Mouse (Mus musculus) lung, adult 2 months (tissue): Measurements from ENCODE around the gene Tgm1. TPM values are rescaled to one million over a fixed set of nuclear protein-coding genes. Genes with fewer than 3 reads are reported as not detected.
A peak's percentile ranks its signal among the peaks of the same experiment; 100 is the strongest.

Source experiments
- DNase-seq: peaks from one replicate; pipeline ENCODE4 v3.0.0; 2022
- H3K4me1 ChIP-seq: fragments of 200-500 bp; 2 replicates; pipeline ENCODE4 v1.6.1; 2011; ENCODE audit warnings: low read length; ENCODE audit not compliant: control insufficient read depth, insufficient read depth
- H3K4me3 ChIP-seq: fragments of 200-500 bp; replicated peaks from 2 replicates; pipeline ENCODE3; 2011; ENCODE audit warnings: low read depth, mild to moderate bottlenecking, control low read depth, low read length; ENCODE audit errors: extremely low read depth
- CTCF ChIP-seq: fragments of 200-500 bp; IDR thresholded peaks from 2 replicates; pipeline ENCODE4 v1.5.1; 2011; ENCODE audit warnings: mild to moderate bottlenecking, low read length, control low read depth; ENCODE audit not compliant: insufficient read depth
- POLR2A ChIP-seq: fragments of 200-500 bp; IDR thresholded peaks from 2 replicates; pipeline ENCODE4 v1.6.1; 2011; ENCODE audit warnings: low read depth, mild to moderate bottlenecking, control low read depth, low read length, borderline replicate concordance; ENCODE audit errors: extremely low read depth
- WGBS: fragments of 180-500 bp; shearing (Covaris S2); methylation state at CpG from one replicate; pipeline ENCODE4 v1.1.7; 2018; 5-methylcytosine and 5-hydroxymethylcytosine counted together
- polyA plus RNA-seq: library from polyadenylated mRNA; depleted of rRNA; stranded (reverse); fragments of >200 nt; gene quantifications from 2 replicates; pipeline ENCODE4 v1.2.3, GENCODE M21; 2012

Gene Tgm1
- polyA plus RNA-seq, 1 experiment, result 30.7 TPM

DNA sequence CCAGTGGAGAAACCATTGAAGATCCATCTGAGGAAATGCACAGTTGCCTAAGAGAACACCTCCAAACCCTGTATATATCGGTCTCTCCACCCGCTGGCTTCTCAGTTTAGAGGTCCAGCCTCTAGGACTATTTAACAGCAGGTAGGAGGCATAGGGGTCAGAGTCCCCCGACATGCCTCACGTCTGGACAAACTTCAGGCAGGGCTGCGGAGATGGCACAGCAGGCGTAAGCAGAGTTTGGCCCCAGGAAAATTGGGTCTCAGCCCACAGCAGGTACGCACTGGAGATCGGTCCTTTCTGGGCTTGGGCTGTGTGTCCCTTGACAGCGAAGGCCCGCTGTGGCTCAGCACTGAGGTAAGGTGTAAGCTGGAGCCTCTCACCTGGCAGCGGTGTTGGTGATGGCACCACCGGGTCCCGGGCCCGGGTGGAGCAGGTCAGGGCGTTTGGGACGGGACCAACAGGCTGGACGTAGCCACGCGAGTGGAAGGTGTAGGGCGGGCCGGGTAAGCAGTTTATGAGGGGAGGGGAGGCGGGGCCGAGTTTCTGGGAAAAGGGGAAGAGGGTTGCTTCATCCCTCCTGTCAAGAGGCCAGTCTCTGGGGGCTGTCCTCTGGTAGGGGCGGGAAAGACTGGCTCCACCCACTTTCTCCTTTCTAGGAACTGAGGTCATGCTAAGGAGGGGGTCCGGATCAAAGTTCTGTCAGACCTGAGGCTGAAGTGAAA is 558 bp downstream of the Tgm1 start:
- Histone ChIP-seq H3K4me3 (peak overlapping the region; percentile 10), H3K4me1 (peaks cover 2% of the 10 kb centered on the region; the same call in 1 of the 2 replicates)
- 14% methylated on average over 25 of the region's 25 CpGs for WGBS
- DNase-seq, result peak; percentile 57
- TF ChIP-seq CTCF (no peak), POLR2A (no peak)

GRCm38 (mm10) chr14:55711786-55712185 is 1.9 kb downstream of the Tgm1 start:
- Histone ChIP-seq H3K4me1 (peaks cover 2% of the 10 kb centered on the region; the same call in 1 of the 2 replicates), H3K4me3 (no peak overlapping the region)
- no peak for DNase-seq
- 75% methylated on average over 7 of the region's 7 CpGs for WGBS
- TF ChIP-seq POLR2A (no peak), CTCF (no peak)

DNA sequence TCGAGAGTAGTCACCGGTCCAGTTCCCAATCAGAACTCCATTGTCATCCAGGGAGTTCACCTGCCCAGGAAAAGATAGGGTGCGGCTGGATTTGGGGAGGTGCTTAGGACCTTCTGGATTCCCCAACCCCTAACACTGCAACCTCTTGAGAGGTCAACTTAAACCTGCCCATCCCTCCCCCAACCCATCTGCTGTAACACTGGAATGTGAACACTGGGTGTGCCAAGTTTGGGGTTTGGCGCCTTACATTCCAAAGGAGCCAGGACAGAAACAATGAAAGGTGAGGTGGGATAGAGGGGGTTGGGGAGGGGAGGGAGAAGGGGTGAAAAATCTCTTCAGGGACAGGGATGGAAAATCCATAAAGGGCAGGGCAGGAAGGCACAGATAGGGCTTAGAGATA is 4.2 kb downstream of the Tgm1 start:
- DNase-seq, result no peak
- WGBS, result 85% methylated on average over 4 of the region's 4 CpGs
- TF ChIP-seq CTCF (no peak), POLR2A (no peak)

DNA sequence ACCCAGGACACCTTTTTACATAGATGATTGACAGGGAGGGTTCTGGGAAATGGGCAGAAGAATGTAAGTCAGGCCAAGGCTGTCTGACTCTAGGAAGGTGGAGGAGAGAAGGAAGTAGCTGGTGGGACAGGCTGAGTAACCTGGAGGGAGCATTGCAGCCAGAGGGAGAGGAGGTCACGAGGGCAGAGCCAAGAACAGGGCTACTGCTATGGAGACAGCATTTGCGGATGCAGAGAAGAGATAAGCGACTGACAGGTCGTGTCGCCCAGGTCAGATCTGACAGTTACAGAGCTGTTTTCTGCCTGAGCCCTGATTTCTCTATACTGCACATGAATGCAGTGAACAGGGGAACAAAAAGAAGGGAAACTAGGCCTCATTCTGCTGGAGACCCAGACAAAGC is 6.3 kb downstream of the Tgm1 start:
- WGBS, result 79% methylated on average over 5 of the region's 5 CpGs
- no peak for DNase-seq
- Histone ChIP-seq H3K4me3 (no peak overlapping the region), H3K4me1 (no peaks in the 10 kb centered on the region)
- TF ChIP-seq CTCF, result no peak
- no peak for TF ChIP-seq POLR2A

More for the DNA sequence above, 4.2 kb downstream of the Tgm1 start:
- H3K4me3 ChIP-seq, result no peak overlapping the region
- H3K4me1 ChIP-seq, result peaks cover 2% of the 10 kb centered on the region; the same call in 1 of the 2 replicates

DNA sequence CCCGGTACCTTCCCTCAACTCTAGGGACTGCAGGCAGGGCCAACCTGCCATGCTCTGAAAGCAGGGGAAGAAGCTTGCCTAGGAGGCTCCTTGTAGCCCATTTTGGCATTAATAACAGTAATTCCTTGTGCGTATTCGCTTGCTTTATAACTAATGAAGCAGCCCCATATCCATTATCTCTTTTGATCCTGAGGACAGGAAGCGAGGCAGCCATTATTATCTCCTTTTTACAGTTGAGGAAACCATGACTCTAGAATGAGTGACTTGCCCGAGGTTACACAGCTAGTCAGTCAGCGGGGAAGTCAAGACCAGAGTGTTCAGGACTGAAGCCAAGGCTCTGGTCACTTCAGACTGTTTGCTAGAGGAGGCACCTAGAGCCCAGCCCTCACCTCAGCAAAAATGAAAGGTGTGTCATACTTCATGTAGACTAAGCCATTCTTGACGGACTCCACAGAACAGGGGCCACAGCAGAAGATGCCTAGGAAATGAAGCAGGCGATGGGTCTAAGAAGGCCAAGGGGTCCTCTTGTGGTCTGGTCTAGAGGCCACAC is 7.6 kb downstream of the Tgm1 start:
- 76% methylated on average over 8 of the region's 8 CpGs for WGBS
- TF ChIP-seq CTCF (no peak), POLR2A (no peak)

DNA sequence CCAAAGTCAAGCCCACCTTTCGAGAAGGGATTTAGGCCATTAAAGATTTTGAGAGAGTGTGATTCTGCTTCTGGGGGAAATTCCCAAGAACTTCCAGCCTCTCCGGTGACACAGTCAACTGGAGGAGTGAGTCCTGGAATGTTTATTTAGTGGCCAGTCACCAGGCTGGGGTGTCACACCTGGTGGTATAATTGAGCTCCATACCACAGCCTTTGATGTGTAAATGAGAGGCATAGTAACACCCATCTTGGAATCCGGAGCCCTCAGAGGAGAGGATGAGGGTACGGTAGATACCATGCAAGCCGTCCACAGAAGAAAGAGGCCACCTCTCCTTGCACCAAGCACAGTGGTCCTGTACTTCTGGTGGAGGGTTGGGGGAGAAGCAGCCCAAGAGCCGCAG is 11.0 kb downstream of the Tgm1 start:
- DNase-seq, result no peak
- Histone ChIP-seq H3K4me1 (no peaks in the 10 kb centered on the region), H3K4me3 (no peak overlapping the region)
- 62% methylated on average over 6 of the region's 6 CpGs for WGBS
- TF ChIP-seq CTCF (no peak), POLR2A (no peak)

More for the DNA sequence above, 7.6 kb downstream of the Tgm1 start:
- Histone ChIP-seq H3K4me3 (no peak overlapping the region), H3K4me1 (no peaks in the 10 kb centered on the region)
- no peak for DNase-seq

GRCm38 (mm10) chr14:55701131-55701530 is 12.6 kb downstream of the Tgm1 start:
- no peaks in the 10 kb centered on the region for H3K4me1 ChIP-seq
- 78% methylated on average over 9 of the region's 9 CpGs for WGBS
- TF ChIP-seq CTCF (no peak), POLR2A (no peak)
- DNase-seq, result no peak
- H3K4me3 ChIP-seq, result no peak overlapping the region

DNA sequence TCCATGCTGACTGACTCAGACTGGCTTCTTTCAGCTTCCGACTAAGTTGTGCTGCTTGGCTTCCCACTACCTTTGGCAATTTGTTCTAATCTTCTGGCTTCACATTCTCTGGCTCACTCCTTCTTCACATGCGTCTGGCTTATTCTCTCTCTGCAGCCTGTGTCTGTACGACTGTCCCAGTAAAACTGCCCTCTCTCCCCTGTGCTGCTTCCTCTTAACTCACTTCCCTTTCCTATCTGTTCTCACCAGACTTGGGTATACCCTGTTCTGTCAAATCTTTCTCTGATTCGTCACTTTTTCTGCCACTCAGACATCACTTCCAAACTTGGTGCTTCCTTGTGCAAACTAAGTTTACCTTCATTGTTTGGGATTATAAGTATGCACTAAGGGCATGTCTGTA is 16.5 kb downstream of the Tgm1 start:
- DNase-seq, result no peak
- 67% methylated on average over 4 of the region's 4 CpGs for WGBS
- TF ChIP-seq CTCF, result no peak
- TF ChIP-seq POLR2A, result no peak
- Histone ChIP-seq H3K4me3 (no peak overlapping the region), H3K4me1 (no peaks in the 10 kb centered on the region)

- DNase-seq, result no peak
- WGBS, result 69% methylated on average over 10 of the region's 10 CpGs
- Histone ChIP-seq H3K4me3 (no peak overlapping the region), H3K4me1 (no peaks in the 10 kb centered on the region)
- TF ChIP-seq CTCF (no peak), POLR2A (no peak)
Observed at GRCm38 (mm10) chr14:55689433-55689832, 24.3 kb downstream of the Tgm1 start.

DNA sequence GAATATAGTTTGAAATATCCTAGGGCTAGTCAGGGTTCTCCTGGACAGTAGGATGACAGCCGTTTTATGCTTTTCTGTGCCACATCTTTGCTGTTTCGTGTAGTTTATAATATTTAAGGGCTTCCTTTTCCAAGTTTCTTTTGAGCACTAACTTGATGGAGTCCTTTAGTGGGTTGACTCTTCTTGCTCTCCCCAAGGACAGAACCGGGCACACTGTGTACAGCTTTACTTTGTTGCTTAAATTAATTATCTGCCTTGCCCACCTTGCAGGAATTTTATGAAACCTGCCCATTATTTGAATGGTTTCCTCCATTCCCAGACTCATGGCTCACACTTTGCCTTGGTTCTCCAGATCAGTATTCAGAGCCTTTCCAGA is 31.6 kb downstream of the Tgm1 start:
- TF ChIP-seq CTCF (no peak), POLR2A (no peak)
- no peaks in the 10 kb centered on the region for H3K4me1 ChIP-seq
- H3K4me3 ChIP-seq, result peak overlapping the region; percentile 80
- DNase-seq, result no peak
- 5% methylated on average over 3 of the region's 3 CpGs for WGBS
